Mouse (Mus musculus): ENCODE results near the gene Prkacb. TPM values are rescaled to one million over a fixed set of nuclear protein-coding genes. Genes with fewer than 3 reads are reported as not detected.
"Not testable (repeated sequence)": the region's sequence is repeated elsewhere in the genome, so short reads cannot be mapped to it uniquely, and the experiment has no call there.

Prkacb gene
- polyA plus RNA-seq, 1 experiment from 2014 or later: 186 TPM

GRCm38 (mm10) chr3:146769569-146769939 is 43.2 kb downstream of the Prkacb start:
- DNase-seq (no peak), ATAC-seq (ENCODE audit: low FRiP score, low TSS enrichment) (no peak)

GRCm38 (mm10) chr3:146768921-146769320 is 43.9 kb downstream of the Prkacb start:
- Histone ChIP-seq H3K4me2 (ENCODE audit: low read length) (peak overlapping the region; percentile 55), H3K27ac (replicated peaks; ENCODE audit: low read depth, low read length) (peak overlapping the region; percentile 69), H3K9me3 (ENCODE audit: control insufficient read depth, low read length) (no peaks in the 10 kb centered on the region), H3K27me3 (ENCODE audit: control insufficient read depth, insufficient read depth, low read length) (no peaks in the 10 kb centered on the region), H3K9ac (replicated peaks; ENCODE audit: low read length) (peak overlapping the region; percentile 16), H3K4me3 (replicated peaks; ENCODE audit: low read depth, low read length) (peak overlapping the region; percentile 33), H3K4me1 (ENCODE audit: control insufficient read depth, insufficient read depth, low read length) (peaks cover 23% of the 10 kb centered on the region), H3K36me3 (ENCODE audit: control insufficient read depth, insufficient read depth, low read length) (no peaks in the 10 kb centered on the region)
- 46% methylated on average over 3 of the region's 3 CpGs for WGBS
- ATAC-seq (ENCODE audit: low FRiP score, low TSS enrichment) (peak; percentile 73), DNase-seq (peak; percentile 77)

More at GRCm38 (mm10) chr3:146769569-146769939, 43.2 kb downstream of the Prkacb start:
- peak overlapping the region; percentile 63 for H3K4me2 ChIP-seq (ENCODE audit: low read length)
- no peaks in the 10 kb centered on the region for H3K36me3 ChIP-seq (ENCODE audit: control insufficient read depth, insufficient read depth, low read length)
- H3K4me1 ChIP-seq (ENCODE audit: control insufficient read depth, insufficient read depth, low read length): peaks cover 23% of the 10 kb centered on the region
- H3K9ac ChIP-seq (replicated peaks; ENCODE audit: low read length): peak overlapping the region; percentile 76
- H3K27me3 ChIP-seq (ENCODE audit: control insufficient read depth, insufficient read depth, low read length): no peaks in the 10 kb centered on the region
- H3K4me3 ChIP-seq (replicated peaks; ENCODE audit: low read depth, low read length): peak overlapping the region; percentile 43
- no peaks in the 10 kb centered on the region for H3K9me3 ChIP-seq (ENCODE audit: control insufficient read depth, low read length)
- WGBS: 4% methylated on average over 2 of the region's 2 CpGs
- H3K27ac ChIP-seq (replicated peaks; ENCODE audit: low read depth, low read length): peak overlapping the region; percentile 95

- H3K4me2 ChIP-seq (ENCODE audit: low read length): peak overlapping the region; percentile 55
- H3K9ac ChIP-seq (replicated peaks; ENCODE audit: low read length): peak overlapping the region; percentile 16
- ATAC-seq (ENCODE audit: low FRiP score, low TSS enrichment): no peak
- peak; percentile 26 for DNase-seq
- peak overlapping the region; percentile 69; the same call in 1 of the 2 replicates for H3K27ac ChIP-seq (replicated peaks; ENCODE audit: low read depth, low read length)
- H3K27me3 ChIP-seq (ENCODE audit: control insufficient read depth, insufficient read depth, low read length): no peaks in the 10 kb centered on the region
- H3K36me3 ChIP-seq (ENCODE audit: control insufficient read depth, insufficient read depth, low read length): no peaks in the 10 kb centered on the region
- 86% methylated on average over 5 of the region's 5 CpGs for WGBS
- H3K4me3 ChIP-seq (replicated peaks; ENCODE audit: low read depth, low read length): peak overlapping the region; percentile 33
- no peaks in the 10 kb centered on the region for H3K9me3 ChIP-seq (ENCODE audit: control insufficient read depth, low read length)
- H3K4me1 ChIP-seq (ENCODE audit: control insufficient read depth, insufficient read depth, low read length): peaks cover 23% of the 10 kb centered on the region
Measured at GRCm38 (mm10) chr3:146768360-146768759, 44.4 kb downstream of the Prkacb start.

- peak overlapping the region; percentile 55 for H3K4me2 ChIP-seq (ENCODE audit: low read length)
- WGBS: 70% methylated on average over 8 of the region's 8 CpGs
- peaks cover 23% of the 10 kb centered on the region for H3K4me1 ChIP-seq (ENCODE audit: control insufficient read depth, insufficient read depth, low read length)
- 0 out of 2 replicates have a peak, but pooled peaks cover 3% of the 10 kb centered on the region for H3K36me3 ChIP-seq (ENCODE audit: control insufficient read depth, insufficient read depth, low read length)
- ATAC-seq (ENCODE audit: low FRiP score, low TSS enrichment) (no peak), DNase-seq (peak; percentile 27)
- H3K27me3 ChIP-seq (ENCODE audit: control insufficient read depth, insufficient read depth, low read length): no peaks in the 10 kb centered on the region
- H3K27ac ChIP-seq (replicated peaks; ENCODE audit: low read depth, low read length): 0 out of 2 replicates have a peak overlapping the region, but pooled peaks have one; percentile 38
- H3K9me3 ChIP-seq (ENCODE audit: control insufficient read depth, low read length): no peaks in the 10 kb centered on the region
- no peak overlapping the region for H3K4me3 ChIP-seq (replicated peaks; ENCODE audit: low read depth, low read length)
- H3K9ac ChIP-seq (replicated peaks; ENCODE audit: low read length): no peak overlapping the region
Measured at GRCm38 (mm10) chr3:146766701-146767181, 46.0 kb downstream of the Prkacb start.

GRCm38 (mm10) chr3:146766071-146766605 is 46.7 kb downstream of the Prkacb start:
- peak overlapping the region; percentile 18; the same call in 1 of the 2 replicates for H3K4me2 ChIP-seq (ENCODE audit: low read length)
- H3K4me1 ChIP-seq (ENCODE audit: control insufficient read depth, insufficient read depth, low read length): peaks cover 23% of the 10 kb centered on the region
- no peaks in the 10 kb centered on the region for H3K9me3 ChIP-seq (ENCODE audit: control insufficient read depth, low read length)
- no peak for ATAC-seq (ENCODE audit: low FRiP score, low TSS enrichment)
- 0 out of 2 replicates have a peak, but pooled peaks cover 3% of the 10 kb centered on the region for H3K36me3 ChIP-seq (ENCODE audit: control insufficient read depth, insufficient read depth, low read length)
- H3K4me3 ChIP-seq (replicated peaks; ENCODE audit: low read depth, low read length): no peak overlapping the region
- no peaks in the 10 kb centered on the region for H3K27me3 ChIP-seq (ENCODE audit: control insufficient read depth, insufficient read depth, low read length)
- 0 out of 2 replicates have a peak overlapping the region, but pooled peaks have one; percentile 38 for H3K27ac ChIP-seq (replicated peaks; ENCODE audit: low read depth, low read length)
- DNase-seq: no peak
- WGBS: 91% methylated on average over 4 of the region's 4 CpGs
- H3K9ac ChIP-seq (replicated peaks; ENCODE audit: low read length): no peak overlapping the region

- Histone ChIP-seq H3K4me1 (ENCODE audit: control insufficient read depth, insufficient read depth, low read length) (peaks cover 15% of the 10 kb centered on the region), H3K9me3 (ENCODE audit: control insufficient read depth, low read length) (no peaks in the 10 kb centered on the region), H3K27me3 (ENCODE audit: control insufficient read depth, insufficient read depth, low read length) (no peaks in the 10 kb centered on the region), H3K4me3 (replicated peaks; ENCODE audit: low read depth, low read length) (no peak overlapping the region), H3K9ac (replicated peaks; ENCODE audit: low read length) (no peak overlapping the region), H3K4me2 (ENCODE audit: low read length) (no peak overlapping the region), H3K36me3 (ENCODE audit: control insufficient read depth, insufficient read depth, low read length) (0 out of 2 replicates have a peak, but pooled peaks cover 3% of the 10 kb centered on the region), H3K27ac (replicated peaks; ENCODE audit: low read depth, low read length) (no peak overlapping the region)
- ATAC-seq (ENCODE audit: low FRiP score, low TSS enrichment): no peak
- 94% methylated on average over 3 of the region's 3 CpGs for WGBS
- DNase-seq: no peak
Measured at GRCm38 (mm10) chr3:146764871-146765529, 47.8 kb downstream of the Prkacb start.

GRCm38 (mm10) chr3:146763054-146763453 is 49.7 kb downstream of the Prkacb start:
- not testable (repeated sequence) for ATAC-seq (ENCODE audit: low FRiP score, low TSS enrichment); H3K36me3 ChIP-seq (ENCODE audit: control insufficient read depth, insufficient read depth, low read length); H3K27ac ChIP-seq (replicated peaks; ENCODE audit: low read depth, low read length); DNase-seq; H3K4me3 ChIP-seq (replicated peaks; ENCODE audit: low read depth, low read length); H3K27me3 ChIP-seq (ENCODE audit: control insufficient read depth, insufficient read depth, low read length); H3K4me2 ChIP-seq (ENCODE audit: low read length); H3K9me3 ChIP-seq (ENCODE audit: control insufficient read depth, low read length); H3K9ac ChIP-seq (replicated peaks; ENCODE audit: low read length)
- peaks cover 13% of the 10 kb centered on the region for H3K4me1 ChIP-seq (ENCODE audit: control insufficient read depth, insufficient read depth, low read length)
- 95% methylated on average over 2 of the region's 2 CpGs for WGBS

- Histone ChIP-seq H3K4me2 (ENCODE audit: low read length) (no peak overlapping the region), H3K4me3 (replicated peaks; ENCODE audit: low read depth, low read length) (no peak overlapping the region), H3K4me1 (ENCODE audit: control insufficient read depth, insufficient read depth, low read length) (no peaks in the 10 kb centered on the region), H3K9ac (replicated peaks; ENCODE audit: low read length) (no peak overlapping the region), H3K36me3 (ENCODE audit: control insufficient read depth, insufficient read depth, low read length) (0 out of 2 replicates have a peak, but pooled peaks cover 8% of the 10 kb centered on the region), H3K27ac (replicated peaks; ENCODE audit: low read depth, low read length) (no peak overlapping the region), H3K9me3 (ENCODE audit: control insufficient read depth, low read length) (no peaks in the 10 kb centered on the region), H3K27me3 (ENCODE audit: control insufficient read depth, insufficient read depth, low read length) (no peaks in the 10 kb centered on the region)
- DNase-seq (no peak), ATAC-seq (ENCODE audit: low FRiP score, low TSS enrichment) (no peak)
- 96% methylated on average over 9 of the region's 9 CpGs for WGBS
Measured at GRCm38 (mm10) chr3:146761276-146761675, 51.5 kb downstream of the Prkacb start.

Measured in midbrain, embryonic 14.5 days (tissue).